Mouse (Mus musculus): ENCODE data around the gene Tldc1. TPM values are rescaled to one million over a fixed set of nuclear protein-coding genes. Genes with fewer than 3 reads are reported as not detected.

Tldc1 gene
- total RNA-seq, 2 experiments from 2014 or later, result 9.0 to 9.2 TPM

DNA sequence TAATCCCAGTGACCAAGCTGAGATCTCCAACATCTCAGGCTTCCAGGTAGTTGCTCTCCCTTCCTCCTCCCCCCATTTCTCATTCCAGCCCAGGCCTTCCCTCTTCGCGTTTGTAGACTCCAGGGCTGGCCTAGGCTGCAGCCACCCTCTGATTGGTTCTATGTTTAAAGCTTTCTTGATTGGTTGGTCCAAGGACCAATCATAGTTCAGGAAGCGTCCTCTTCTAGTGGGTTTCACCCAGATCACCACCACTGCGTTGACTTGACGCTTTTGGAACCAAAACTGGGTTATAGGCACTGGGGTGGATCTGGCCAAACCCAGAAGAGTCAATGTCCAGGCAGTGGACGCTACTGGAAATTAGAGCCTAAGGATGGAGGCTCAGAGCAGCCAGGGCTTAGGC is 55.9 kb downstream of the Tldc1 start:
- no peak for DNase-seq

DNA sequence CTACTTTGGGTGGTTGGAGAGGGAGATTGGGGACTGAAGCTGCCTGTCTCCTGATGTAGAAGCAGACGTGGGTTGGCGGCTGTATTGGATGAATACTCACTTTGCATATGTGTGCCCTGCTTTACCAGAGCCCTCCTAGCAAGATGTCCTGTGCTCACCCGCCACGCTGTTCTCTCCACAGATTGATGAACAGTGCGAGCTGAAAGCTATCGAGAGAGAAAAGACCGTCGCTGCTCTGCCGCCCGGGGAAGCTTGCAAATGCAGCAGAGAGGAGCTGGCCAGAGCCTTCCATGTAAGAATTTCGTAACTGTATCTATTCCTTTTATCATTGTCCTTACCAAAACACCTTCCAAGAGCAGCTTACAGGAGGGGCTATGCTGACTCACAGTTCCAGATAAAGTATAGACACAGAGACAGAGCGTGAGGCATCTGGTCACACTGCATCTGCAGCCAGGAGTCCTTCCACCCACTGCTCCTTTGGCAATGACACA is 59.2 kb downstream of the Tldc1 start:
- DNase-seq, result no peak

DNA sequence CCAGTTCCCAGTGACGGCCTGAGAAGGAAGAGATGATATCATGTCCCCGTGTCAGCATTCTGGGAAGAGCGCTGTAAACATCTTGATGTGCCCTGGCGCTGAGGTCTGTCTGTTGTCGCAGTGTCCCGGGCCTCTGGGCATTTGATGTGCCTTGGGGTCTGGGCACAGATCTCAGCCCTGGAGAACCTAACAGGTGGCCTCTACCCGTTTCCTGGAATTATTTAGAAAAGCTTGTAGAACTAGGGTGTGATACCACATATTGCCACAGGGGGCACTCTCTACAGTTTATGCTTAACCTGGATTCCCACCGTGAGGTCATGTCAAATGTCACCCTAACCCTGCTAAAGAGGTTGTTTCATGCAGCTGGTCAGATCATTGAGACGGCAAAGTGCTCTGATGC is 60.5 kb downstream of the Tldc1 start:
- peak; percentile 35 for DNase-seq

DNA sequence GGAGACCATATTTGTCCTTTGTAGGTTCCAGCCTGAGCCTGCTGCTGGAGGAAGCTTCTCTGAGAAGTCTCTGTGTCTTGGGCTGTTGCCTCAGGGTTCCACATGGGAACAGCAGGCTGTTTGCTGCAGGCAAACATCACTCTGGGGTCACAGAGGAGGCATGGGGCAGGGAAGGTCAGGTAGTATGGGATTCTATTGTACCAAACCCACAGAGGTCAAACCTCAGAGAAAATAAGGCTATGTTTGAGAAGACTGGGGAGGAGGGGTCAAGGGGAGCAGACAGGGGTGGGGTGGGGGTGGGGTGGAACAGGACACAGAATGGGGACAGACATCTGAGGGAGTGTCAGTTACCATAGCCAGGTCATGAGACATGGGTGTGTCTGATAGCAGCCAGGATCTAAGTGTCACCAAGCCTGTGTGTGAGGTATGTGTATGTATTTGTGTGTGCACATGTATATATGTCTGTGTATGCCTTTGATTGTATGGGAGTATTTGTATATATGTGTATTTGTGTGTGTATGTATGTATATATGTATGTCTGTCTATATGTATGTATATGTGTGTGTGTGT is 61.4 kb downstream of the Tldc1 start:
- DNase-seq, result no peak

DNA sequence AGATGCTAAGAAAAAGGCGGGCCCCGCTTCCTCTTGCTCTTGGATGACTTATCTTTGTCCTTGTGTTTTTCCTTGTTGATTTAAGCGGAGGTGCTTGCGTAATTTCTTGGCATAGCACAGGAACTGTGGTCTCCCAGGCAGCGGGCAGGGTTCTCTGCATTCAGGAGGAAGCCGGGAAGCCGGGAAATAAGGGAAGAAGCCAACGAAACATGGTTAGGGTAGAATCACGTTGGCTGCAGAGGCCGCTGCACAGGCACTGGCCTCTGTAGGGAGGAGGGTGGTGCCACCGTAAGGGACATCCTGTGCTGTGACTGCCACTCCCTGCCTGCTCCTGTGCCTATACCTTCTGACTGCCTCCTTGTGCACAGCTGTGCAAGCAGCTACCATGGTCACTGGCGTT is 63.0 kb downstream of the Tldc1 start:
- DNase-seq, result peak; percentile 34

DNA sequence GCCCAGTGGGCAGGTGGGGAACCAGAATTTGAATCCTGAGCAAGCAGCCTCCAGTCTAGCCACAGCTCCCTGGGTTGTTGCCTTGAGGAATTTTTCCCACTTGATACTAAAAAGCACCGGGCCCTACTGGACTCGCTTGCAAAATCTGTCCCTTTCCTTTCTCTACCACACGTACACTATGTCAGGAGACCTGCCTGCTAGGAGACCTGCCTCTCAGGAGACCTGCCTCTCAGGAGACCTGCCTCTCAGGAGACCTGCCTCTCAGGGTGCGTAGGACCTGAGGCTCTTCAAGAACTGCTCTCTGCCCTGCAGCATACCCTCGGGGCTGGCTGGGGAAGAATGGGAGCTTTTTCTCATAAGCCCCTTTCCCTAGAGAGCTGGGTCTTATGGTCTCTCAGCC is 64.8 kb downstream of the Tldc1 start:
- DNase-seq, result no peak

DNA sequence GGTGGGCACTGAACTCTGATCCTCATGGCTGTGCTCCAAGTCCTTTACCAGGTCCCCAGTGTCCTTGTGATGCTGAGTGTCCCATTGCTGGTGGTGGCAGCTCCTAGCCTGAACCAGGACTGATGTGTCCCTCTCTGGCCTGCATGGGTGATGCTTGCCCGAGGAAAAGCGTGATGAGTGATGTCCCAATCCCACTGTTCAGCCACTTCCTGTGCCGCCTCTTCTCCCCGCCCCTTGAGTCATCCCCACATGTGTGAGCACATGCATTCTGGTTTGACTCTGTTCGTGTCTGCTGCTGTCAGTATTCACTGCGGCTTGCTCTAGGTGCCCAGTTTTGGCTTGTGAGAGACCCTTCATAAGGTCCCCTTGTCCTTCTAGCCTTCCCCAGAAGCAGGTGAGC is 66.0 kb downstream of the Tldc1 start:
- no peak for DNase-seq

Other genes starting within 250 kb of the Tldc1 start
- gene Mbtps1, start 219.7 kb downstream of the Tldc1 start, total RNA-seq (2021), result 10 to 100 TPM; 68.6 to 70.0 TPM
- gene Hsdl1, start 203.2 kb downstream of the Tldc1 start, total RNA-seq (2021), result 10 to 100 TPM; 18.4 to 20.2 TPM
- not detected for gene Dnaaf1, start 203.2 kb downstream of the Tldc1 start, total RNA-seq (2021)
- 1 to 10 TPM; 4.3 to 4.5 TPM for gene Taf1c, start 173.2 kb downstream of the Tldc1 start, total RNA-seq (2021)
- not detected for gene Adad2, start 165.7 kb downstream of the Tldc1 start, total RNA-seq (2021)
- gene Kcng4, start 142.7 kb downstream of the Tldc1 start, total RNA-seq (2021), result not detected
- 10 to 100 TPM; 26.3 to 26.8 TPM for gene Wfdc1, start 112.1 kb downstream of the Tldc1 start, total RNA-seq (2021)
- not detected for gene Atp2c2, start 78.4 kb downstream of the Tldc1 start, total RNA-seq (2021)
- 10 to 100 TPM; 51.5 to 56.0 TPM for gene Cotl1, start 62.1 kb upstream of the Tldc1 start, total RNA-seq (2021)
- gene Klhl36, start 83.8 kb upstream of the Tldc1 start, total RNA-seq (2021), result 1 to 10 TPM; 4.7 to 4.8 TPM
- 10 to 100 TPM; 80.8 to 86.6 TPM for gene Usp10, start 131.9 kb upstream of the Tldc1 start, total RNA-seq (2021)
- gene Gm20388, start 132.4 kb upstream of the Tldc1 start, total RNA-seq (2021), result 1 to 10 TPM in 1 of 2 experiments, not detected in 1; 5.8 TPM
- 1 to 10 TPM; 3.6 to 4.6 TPM for gene Crispld2, start 214.0 kb upstream of the Tldc1 start, total RNA-seq (2021)